Mouse (Mus musculus) ovary, adult 10 weeks (tissue): ENCODE measurements around the gene Tpcn1. TPM values are rescaled to one million over a fixed set of nuclear protein-coding genes. Genes with fewer than 3 reads are reported as not detected.

Experiments
- polyA plus RNA-seq: library from polyadenylated mRNA; stranded (reverse); fragments of 350-450 nt; fragmentation: Illumina TruSeq; extraction: RNeasy Lipid Tissue Mini Kit (QIAGEN cat#74804); gene quantifications from one replicate; pipeline ENCODE4 v1.2.3, GENCODE M21; 2014

Tpcn1 gene
- polyA plus RNA-seq = 3.1 TPM

DNA sequence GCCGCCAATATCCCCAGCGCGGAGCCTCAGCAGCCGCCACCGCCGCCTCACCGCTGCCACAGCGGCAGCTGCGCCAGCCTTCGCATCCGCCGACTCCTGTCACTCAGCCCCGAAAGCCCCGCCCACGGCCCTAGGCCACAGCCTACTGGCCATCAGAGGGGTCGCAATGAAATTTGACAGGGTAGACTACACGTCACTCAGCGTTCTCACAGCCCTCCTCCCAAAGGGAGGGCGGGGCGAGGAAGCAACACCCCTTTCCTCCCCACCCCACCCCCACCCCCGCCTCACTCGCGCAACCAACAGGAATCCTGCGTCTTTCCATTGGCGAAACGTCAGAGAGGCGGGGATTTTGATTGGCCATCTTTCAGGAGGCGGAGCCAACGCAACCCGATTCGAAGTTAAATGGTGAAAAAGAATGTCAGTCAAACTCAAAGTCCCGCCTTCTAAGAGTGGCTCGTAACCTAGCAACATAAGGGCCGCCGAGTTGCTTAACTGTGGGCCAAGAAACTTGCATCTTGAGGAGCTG lies at the start of gene Tpcn1, which contains the start of gene Iqcd:
Gene Tpcn1, minus strand, starts transcription at position 105 of the 526 bp plus-strand sequence.
Gene Iqcd, plus strand, starts transcription at position 448 of the 526 bp plus-strand sequence.

DNA sequence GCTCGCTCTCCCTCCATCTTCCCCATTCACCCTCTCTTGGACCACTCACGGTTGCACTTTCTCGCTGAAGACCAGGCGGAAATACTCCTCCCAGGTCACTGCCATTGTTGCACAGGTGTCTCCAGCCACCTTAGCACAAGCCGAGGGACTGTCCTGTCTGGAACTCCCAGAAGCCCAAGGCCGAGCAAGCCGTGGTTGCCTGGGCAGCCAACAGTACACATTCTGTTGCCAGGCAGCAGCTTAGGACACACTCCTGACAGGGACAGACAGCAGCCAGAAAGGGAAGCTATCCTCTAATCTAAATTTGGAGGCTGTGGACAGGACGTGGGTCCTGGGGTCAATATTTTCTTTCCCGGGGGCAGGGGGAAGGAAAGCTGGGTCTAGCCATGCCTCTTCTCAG lies 45.7 kb upstream of the Tpcn1 start, which contains the start of gene Cfap73:
Gene Cfap73, minus strand, starts transcription at position 105 of the 400 bp plus-strand sequence.

DNA sequence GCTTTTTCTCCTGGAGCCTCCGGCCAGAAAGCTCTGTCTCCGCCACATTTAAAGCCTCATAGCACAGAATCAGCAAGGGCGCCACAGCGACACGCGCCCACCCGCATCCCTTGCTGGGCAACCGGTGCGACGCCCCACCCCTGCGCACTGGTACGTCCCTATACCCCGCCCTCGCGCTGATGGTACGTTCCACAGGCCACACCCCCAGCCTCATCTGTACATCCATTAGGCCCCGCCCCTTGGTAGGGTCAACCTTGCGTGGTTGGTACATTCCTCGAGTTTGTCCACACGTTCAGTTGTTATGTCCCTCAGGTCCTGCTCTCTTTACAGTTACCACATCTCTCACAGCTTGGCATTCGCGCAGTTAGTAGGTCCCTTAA lies 24.0 kb upstream of the Tpcn1 start, which contains the start of the genes Rita1 and Ddx54:
Gene Rita1, minus strand, starts transcription at position 148 of the 380 bp plus-strand sequence.
Gene Ddx54, plus strand, starts transcription at position 298 of the 380 bp plus-strand sequence.

DNA sequence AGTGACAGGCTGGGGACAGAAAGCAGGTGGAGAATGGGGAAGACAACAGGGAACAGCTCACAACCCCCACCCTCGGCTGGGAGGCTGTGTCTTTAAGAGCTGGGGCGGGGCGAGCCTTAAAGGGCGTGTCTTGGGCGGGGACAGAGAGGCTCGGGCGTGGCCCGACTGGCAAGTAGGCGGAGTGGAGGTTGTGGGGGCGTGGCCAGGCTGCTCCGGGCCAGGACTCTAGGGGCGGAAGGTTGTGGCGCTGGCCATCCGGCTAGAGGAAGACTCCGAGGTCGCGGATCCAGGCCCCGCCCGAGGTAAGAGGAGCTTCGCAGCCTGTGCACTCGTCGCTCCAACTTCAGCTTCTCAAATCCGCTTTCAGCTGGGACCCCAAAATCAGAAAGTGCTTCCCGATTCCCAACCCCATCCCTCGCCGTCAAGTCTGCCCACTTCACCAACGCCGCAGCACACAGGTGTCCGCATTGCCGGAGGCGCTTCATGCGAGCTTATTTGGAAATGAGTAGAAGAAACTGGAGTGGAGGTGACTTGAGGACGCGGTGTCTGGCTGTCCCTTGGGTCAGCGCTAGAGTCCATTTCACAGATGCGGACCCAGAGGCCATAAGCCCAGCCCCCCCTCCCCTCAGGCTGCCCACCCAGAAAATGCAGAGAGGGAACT lies 77.4 kb downstream of the Tpcn1 start, which contains the start of gene Slc8b1:
Gene Slc8b1, plus strand, starts transcription at position 187 of the 661 bp plus-strand sequence.

DNA sequence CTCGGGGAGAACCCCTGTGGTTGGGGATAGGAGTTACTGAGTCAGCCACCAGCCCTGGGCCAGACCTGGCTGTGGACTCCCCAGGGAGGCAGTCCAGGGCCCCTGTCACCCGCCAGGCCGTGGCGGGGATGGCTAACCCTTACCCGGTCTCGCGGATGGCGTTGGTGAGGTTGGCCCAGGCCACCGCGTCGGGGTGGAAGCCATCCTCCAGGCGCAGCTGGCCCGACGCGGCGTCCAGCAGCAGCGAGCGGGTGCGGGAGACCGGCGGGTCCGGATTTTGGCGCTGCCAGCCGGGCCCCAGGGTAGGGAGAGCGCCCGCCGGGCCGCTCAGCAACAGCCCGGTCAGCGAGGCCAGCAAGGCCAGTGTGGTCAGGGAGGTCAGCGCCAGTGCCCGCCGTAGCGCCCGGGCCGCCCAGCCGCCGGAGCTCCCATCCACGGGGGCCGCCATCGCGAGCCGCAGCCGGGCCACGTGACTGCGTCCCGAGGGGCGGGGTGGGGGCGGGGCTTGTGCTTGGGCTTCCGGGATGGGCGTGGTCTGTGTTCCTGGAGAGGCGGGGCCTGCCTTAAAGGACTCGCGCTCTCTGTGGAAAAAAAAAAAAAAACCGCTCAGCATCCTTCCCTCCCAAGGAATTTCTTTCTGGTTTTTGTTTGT lies 85.2 kb downstream of the Tpcn1 start, which contains the start of gene Plbd2:
Gene Plbd2, minus strand, starts transcription at position 482 of the 652 bp plus-strand sequence.

Other genes with a start within 250 kb of the Tpcn1 start
- gene Lhx5, start 157.0 kb downstream of the Tpcn1 start, polyA plus RNA-seq = not detected
- not detected for gene Sdsl, start 115.9 kb downstream of the Tpcn1 start, polyA plus RNA-seq
- not detected for gene Sds, start 112.1 kb downstream of the Tpcn1 start, polyA plus RNA-seq
- 0.66 TPM for gene Plbd2, start 85.0 kb downstream of the Tpcn1 start, polyA plus RNA-seq
- gene Slc8b1, start 77.5 kb downstream of the Tpcn1 start, polyA plus RNA-seq = 0.43 TPM
- not detected for gene Iqcd, start 343 bp upstream of the Tpcn1 start, polyA plus RNA-seq
- gene Rita1, start 23.9 kb upstream of the Tpcn1 start, polyA plus RNA-seq = not detected
- gene Ddx54, start 24.1 kb upstream of the Tpcn1 start, polyA plus RNA-seq = 0.60 TPM
- gene Cfap73, start 45.6 kb upstream of the Tpcn1 start, polyA plus RNA-seq = not detected
- not detected for gene Rasal1, start 60.1 kb upstream of the Tpcn1 start, polyA plus RNA-seq
- gene Dtx1, start 123.3 kb upstream of the Tpcn1 start, polyA plus RNA-seq = 0.34 TPM
- gene Oas2, start 161.2 kb upstream of the Tpcn1 start, polyA plus RNA-seq = 0.68 TPM
- 0.26 TPM for gene Oas3, start 189.0 kb upstream of the Tpcn1 start, polyA plus RNA-seq
- 6.4 TPM for gene Oas1e, start 206.9 kb upstream of the Tpcn1 start, polyA plus RNA-seq
- gene Oas1c, start 223.8 kb upstream of the Tpcn1 start, polyA plus RNA-seq = 6.7 TPM